Mouse (Mus musculus) forebrain, embryonic 13.5 days (tissue): ENCODE measurements around the gene Tprn. TPM values are rescaled to one million over a fixed set of nuclear protein-coding genes. Genes with fewer than 3 reads are reported as not detected.

Source experiments
- ATAC-seq: fragments of 200-750 bp; cut with Nextera tagmentation; 2 replicates; pipeline ENCODE4 v1.8.0; 2017
- H3K27ac ChIP-seq: fragments of 300-500 bp; sonication (generic); 2 replicates; pipeline ENCODE4 v1.5.1; 2015; ENCODE audit warnings: inconsistent platforms, mild to moderate bottlenecking, moderate library complexity
- H3K27me3 ChIP-seq: fragments of 300-500 bp; sonication (generic); 2 replicates; pipeline ENCODE4 v1.6.1; 2015; ENCODE audit warnings: mild to moderate bottlenecking, inconsistent platforms
- H3K36me3 ChIP-seq: fragments of 300-500 bp; sonication (generic); 2 replicates; pipeline ENCODE4 v1.6.1; 2015; ENCODE audit warnings: mild to moderate bottlenecking, inconsistent platforms; ENCODE audit not compliant: poor library complexity, severe bottlenecking
- H3K4me1 ChIP-seq: fragments of 300-500 bp; sonication (generic); 2 replicates; pipeline ENCODE4 v1.6.1; 2015; ENCODE audit warnings: inconsistent platforms
- H3K4me2 ChIP-seq: fragments of 300-500 bp; sonication (generic); 2 replicates; pipeline ENCODE4 v1.6.1; 2015; ENCODE audit warnings: inconsistent platforms, mild to moderate bottlenecking, moderate library complexity
- H3K4me3 ChIP-seq: fragments of 300-500 bp; sonication (generic); 2 replicates; pipeline ENCODE4 v1.5.1; 2015; ENCODE audit warnings: mild to moderate bottlenecking, inconsistent platforms
- H3K9ac ChIP-seq: fragments of 300-500 bp; sonication (generic); 2 replicates; pipeline ENCODE4 v1.6.1; 2015; ENCODE audit warnings: mild to moderate bottlenecking, inconsistent platforms
- H3K9me3 ChIP-seq: fragments of 300-500 bp; sonication (generic); replicated peaks from 2 replicates; pipeline ENCODE4 v1.6.1; 2016; ENCODE audit warnings: inconsistent platforms
- WGBS: fragments of 180-500 bp; shearing (Covaris S2); methylation state at CpG from one replicate; pipeline ENCODE4 v1.1.7; 2015; 5-methylcytosine and 5-hydroxymethylcytosine counted together
- polyA plus RNA-seq: library from polyadenylated mRNA; unstranded; fragments of >200 nt; fragmentation: Nextera tagmentation; extraction: Ambion mirVana; gene quantifications from 2 replicates; pipeline ENCODE4 v1.2.1, GENCODE M21; 2015

Gene Tprn
- polyA plus RNA-seq, 1 experiment from 2014 or later = 9.7 TPM

GRCm38 (mm10) chr2:25290101-25290815 is 27.8 kb downstream of the Tprn start:
- Histone ChIP-seq H3K36me3 (peaks cover 15% of the 10 kb centered on the region), H3K9me3 (no peaks in the 10 kb centered on the region), H3K4me1 (peaks cover 26% of the 10 kb centered on the region), H3K27ac (no peak overlapping the region), H3K4me2 (peak overlapping the region; percentile 51), H3K9ac (peak overlapping the region; percentile 21), H3K4me3 (peak overlapping the region; percentile 27), H3K27me3 (peaks cover 78% of the 10 kb centered on the region)
- WGBS = 2% methylated on average over 54 of the region's 54 CpGs
- no peak for ATAC-seq

GRCm38 (mm10) chr2:25290816-25291130 is 28.4 kb downstream of the Tprn start:
- H3K27ac ChIP-seq = no peak overlapping the region
- H3K4me3 ChIP-seq = peak overlapping the region; percentile 27
- under 1% methylated on average over 18 of the region's 18 CpGs for WGBS
- H3K27me3 ChIP-seq = peaks cover 83% of the 10 kb centered on the region
- peak overlapping the region; percentile 21; the same call in 1 of the 2 replicates for H3K9ac ChIP-seq
- ATAC-seq = no peak
- H3K4me1 ChIP-seq = peaks cover 26% of the 10 kb centered on the region
- H3K4me2 ChIP-seq = peak overlapping the region; percentile 51
- H3K36me3 ChIP-seq = peaks cover 10% of the 10 kb centered on the region
- no peaks in the 10 kb centered on the region for H3K9me3 ChIP-seq

GRCm38 (mm10) chr2:25291184-25292053 is 29.0 kb downstream of the Tprn start:
- Histone ChIP-seq H3K4me2 (peak overlapping the region; percentile 51), H3K36me3 (peaks cover 3% of the 10 kb centered on the region), H3K9ac (peak overlapping the region; percentile 43; the same call in 1 of the 2 replicates), H3K4me3 (peak overlapping the region; percentile 27), H3K9me3 (no peaks in the 10 kb centered on the region), H3K27ac (no peak overlapping the region), H3K4me1 (peaks cover 26% of the 10 kb centered on the region), H3K27me3 (peaks cover 90% of the 10 kb centered on the region)
- ATAC-seq = peak; percentile 22; the same call in 1 of the 2 replicates
- WGBS = 3% methylated on average over 32 of the region's 32 CpGs

GRCm38 (mm10) chr2:25292054-25292544 is 29.7 kb downstream of the Tprn start:
- Histone ChIP-seq H3K4me2 (peak overlapping the region; percentile 50), H3K9ac (peak overlapping the region; percentile 43), H3K27me3 (peaks cover 96% of the 10 kb centered on the region), H3K27ac (no peak overlapping the region), H3K4me3 (peak overlapping the region; percentile 27), H3K9me3 (no peaks in the 10 kb centered on the region), H3K36me3 (no peaks in the 10 kb centered on the region), H3K4me1 (peaks cover 26% of the 10 kb centered on the region)
- 0 out of 2 replicates have a peak, but pooled peaks have one; percentile 31 for ATAC-seq
- WGBS = 4% methylated on average over 36 of the region's 43 CpGs

GRCm38 (mm10) chr2:25292856-25293255 is 30.4 kb downstream of the Tprn start:
- no peak for ATAC-seq
- H3K27ac ChIP-seq = no peak overlapping the region
- H3K36me3 ChIP-seq = no peaks in the 10 kb centered on the region
- no peaks in the 10 kb centered on the region for H3K9me3 ChIP-seq
- peaks cover 98% of the 10 kb centered on the region for H3K27me3 ChIP-seq
- peaks cover 26% of the 10 kb centered on the region for H3K4me1 ChIP-seq
- no peak overlapping the region; the same call in 1 of the 2 replicates for H3K4me2 ChIP-seq
- H3K9ac ChIP-seq = no peak overlapping the region
- H3K4me3 ChIP-seq = no peak overlapping the region
- WGBS = 0% methylated on average over 1 of the region's 1 CpGs

- Histone ChIP-seq H3K9ac (no peak overlapping the region), H3K27ac (no peak overlapping the region), H3K9me3 (no peaks in the 10 kb centered on the region), H3K36me3 (no peaks in the 10 kb centered on the region), H3K4me3 (no peak overlapping the region), H3K4me1 (peaks cover 26% of the 10 kb centered on the region), H3K4me2 (no peak overlapping the region), H3K27me3 (peaks cover 98% of the 10 kb centered on the region)
- WGBS = 79% methylated on average over 9 of the region's 9 CpGs
- no peak for ATAC-seq
These were observed 31.3 kb downstream of the Tprn start for GRCm38 (mm10) chr2:25293706-25294105.

GRCm38 (mm10) chr2:25297093-25297492 is 34.7 kb downstream of the Tprn start:
- no peak for ATAC-seq
- Histone ChIP-seq H3K9ac (no peak overlapping the region), H3K9me3 (no peaks in the 10 kb centered on the region), H3K4me3 (no peak overlapping the region), H3K4me2 (no peak overlapping the region), H3K36me3 (no peaks in the 10 kb centered on the region), H3K4me1 (peaks cover 7% of the 10 kb centered on the region), H3K27ac (no peak overlapping the region), H3K27me3 (peaks cover 64% of the 10 kb centered on the region)
- WGBS = 78% methylated on average over 8 of the region's 8 CpGs

- ATAC-seq = no peak
- H3K4me3 ChIP-seq = no peak overlapping the region
- H3K4me1 ChIP-seq = no peaks in the 10 kb centered on the region
- no peak overlapping the region for H3K4me2 ChIP-seq
- H3K27me3 ChIP-seq = peaks cover 58% of the 10 kb centered on the region
- H3K9ac ChIP-seq = no peak overlapping the region
- H3K9me3 ChIP-seq = no peaks in the 10 kb centered on the region
- no peak overlapping the region for H3K27ac ChIP-seq
- no peaks in the 10 kb centered on the region for H3K36me3 ChIP-seq
- 85% methylated on average over 10 of the region's 10 CpGs for WGBS
These were observed 35.6 kb downstream of the Tprn start for GRCm38 (mm10) chr2:25298046-25298445.

GRCm38 (mm10) chr2:25303452-25303851 is 41.0 kb downstream of the Tprn start:
- Histone ChIP-seq H3K27ac (no peak overlapping the region), H3K36me3 (no peaks in the 10 kb centered on the region), H3K27me3 (peaks cover 51% of the 10 kb centered on the region), H3K9me3 (no peaks in the 10 kb centered on the region), H3K4me1 (peaks cover 6% of the 10 kb centered on the region), H3K9ac (no peak overlapping the region), H3K4me2 (no peak overlapping the region), H3K4me3 (no peak overlapping the region)
- ATAC-seq = no peak
- WGBS = 81% methylated on average over 3 of the region's 3 CpGs

GRCm38 (mm10) chr2:25303931-25304656 is 41.7 kb downstream of the Tprn start:
- H3K9me3 ChIP-seq = no peaks in the 10 kb centered on the region
- no peak overlapping the region for H3K27ac ChIP-seq
- H3K9ac ChIP-seq = peak overlapping the region; percentile 34; the same call in 1 of the 2 replicates
- H3K27me3 ChIP-seq = peaks cover 55% of the 10 kb centered on the region
- WGBS = 69% methylated on average over 7 of the region's 7 CpGs
- H3K4me1 ChIP-seq = peaks cover 6% of the 10 kb centered on the region
- no peaks in the 10 kb centered on the region for H3K36me3 ChIP-seq
- H3K4me2 ChIP-seq = peak overlapping the region; percentile 86
- peak overlapping the region; percentile 54 for H3K4me3 ChIP-seq
- ATAC-seq = 0 out of 2 replicates have a peak, but pooled peaks have one; percentile 13

- H3K36me3 ChIP-seq = no peaks in the 10 kb centered on the region
- peak overlapping the region; percentile 67 for H3K9ac ChIP-seq
- peaks cover 63% of the 10 kb centered on the region for H3K27me3 ChIP-seq
- no peaks in the 10 kb centered on the region for H3K9me3 ChIP-seq
- H3K4me1 ChIP-seq = peaks cover 6% of the 10 kb centered on the region
- 3% methylated on average over 37 of the region's 45 CpGs for WGBS
- H3K27ac ChIP-seq = no peak overlapping the region
- ATAC-seq = peak; percentile 91
- H3K4me3 ChIP-seq = peak overlapping the region; percentile 54
- H3K4me2 ChIP-seq = peak overlapping the region; percentile 86
These were observed 42.5 kb downstream of the Tprn start for GRCm38 (mm10) chr2:25304657-25305541.
